ENCODE assay signal across 9 mouse cellular contexts in genomic region chr6:116671031-116671430, GRCm38 (mm10). TPM values are rescaled to one million over a fixed set of nuclear protein-coding genes. Genes with fewer than 3 reads are reported as not detected.
DNase-seq lines count a peak whose midpoint lies in the region; ATAC-seq lines count a peak whose summit lies in the region.
"Had no signal": no experiment of that assay in that cellular context is flagged by ENCODE, and none has a peak within 500 bp of the region (broad histone marks: within the 10 kb centered on the region; RNA-seq: fewer than 3 reads in every experiment).

No protein-coding gene starts in this region.

- H3K4me1 ChIP-seq in heart, embryonic 13.5 days, result peaks cover 46% of the 10 kb centered on the region
- peaks cover 43% of the 10 kb centered on the region for H3K4me1 ChIP-seq in midbrain, embryonic 15.5 days

- H3K4me2 ChIP-seq in heart, embryonic 13.5 days, result no peak overlapping the region
- H3K4me2 ChIP-seq in midbrain, embryonic 15.5 days, result no peak overlapping the region; the same call in 1 of the 2 replicates

- peak; percentile 21; the same call in 1 of the 2 replicates for ATAC-seq in heart, embryonic 13.5 days (ENCODE audit: extremely low read depth, insufficient number of reproducible peaks, low FRiP score, low TSS enrichment)
- ATAC-seq in midbrain, embryonic 15.5 days (replicated peaks), result no peak
- no peak for ATAC-seq in monocyte, adult 5-6 weeks (replicated peaks; ENCODE audit: insufficient number of reproducible peaks, low FRiP score, low TSS enrichment, poor library complexity, severe bottlenecking)

- DNase-seq in heart, adult 18-20 months, result no peak
- DNase-seq in WW6 (ENCODE audit: low read depth, low spot score), result peak; percentile 33
- DNase-seq in heart, postnatal 4 days, result peak; percentile 54
- DNase-seq in cerebellum, adult 9-11 months, result no peak
- DNase-seq in T-cell, adult 2 months (ENCODE audit: low spot score), result no peak

- H3K4me3 ChIP-seq in heart, embryonic 13.5 days, result no peak overlapping the region
- no peak overlapping the region for H3K4me3 ChIP-seq in midbrain, embryonic 15.5 days

- H3K9me3 ChIP-seq in heart, embryonic 13.5 days, result no peaks in the 10 kb centered on the region
- no peaks in the 10 kb centered on the region for H3K9me3 ChIP-seq in midbrain, embryonic 15.5 days

- H3K9ac ChIP-seq in heart, embryonic 13.5 days, result peak overlapping the region; percentile 47; the same call in 1 of the 2 replicates
- no peak overlapping the region for H3K9ac ChIP-seq in midbrain, embryonic 15.5 days

- peaks cover 22% of the 10 kb centered on the region; the same call in 1 of the 2 replicates for H3K27me3 ChIP-seq in heart, embryonic 13.5 days (replicated peaks)
- H3K27me3 ChIP-seq in midbrain, embryonic 15.5 days (replicated peaks), result no peaks in the 10 kb centered on the region

- H3K36me3 ChIP-seq in heart, embryonic 13.5 days, result no peaks in the 10 kb centered on the region
- H3K36me3 ChIP-seq in midbrain, embryonic 15.5 days (replicated peaks), result no peaks in the 10 kb centered on the region

- no peak overlapping the region for H3K27ac ChIP-seq in heart, embryonic 13.5 days (replicated peaks)
- H3K27ac ChIP-seq in midbrain, embryonic 15.5 days, result peak overlapping the region; percentile 3; the same call in 1 of the 2 replicates

- WGBS in heart, embryonic 13.5 days, result 11% methylated on average over 5 of the region's 5 CpGs
- WGBS in midbrain, embryonic 15.5 days, result 9% methylated on average over 5 of the region's 5 CpGs

RNA-seq across cellular contexts. Expression of gene Rassf4, which starts 2.7 kb away (rescaled TPM):
- 5.5 and 6.4 TPM in 2 replicates for polyA plus RNA-seq in heart, embryonic 13.5 days (2015; fragmentation: Nextera tagmentation; extraction: Ambion mirVana)
- total RNA-seq in heart, adult 18-20 months (2021), result 1 to 10 TPM; 4.3 to 6.1 TPM
- total RNA-seq in heart, postnatal 4 days (2021), result 1 to 10 TPM; 5.4 to 6.3 TPM
- 10.4 and 10.6 TPM in 2 replicates for polyA plus RNA-seq in midbrain, embryonic 15.5 days (2015; fragmentation: Nextera tagmentation; extraction: Ambion mirVana)
- 124 to 138 TPM (median 133 TPM) in 3 replicates for total RNA-seq in monocyte, adult 5-6 weeks (2017)

RNA-seq across cellular contexts. Expression of gene Depp1, which starts 20.6 kb away (rescaled TPM):
- 16.1 and 17.5 TPM in 2 replicates for polyA plus RNA-seq in heart, embryonic 13.5 days (2015; fragmentation: Nextera tagmentation; extraction: Ambion mirVana)
- 10 to 100 TPM; 84.2 to 90.4 TPM for total RNA-seq in heart, adult 18-20 months (2021)
- total RNA-seq in heart, postnatal 4 days (2021), result 10 to 100 TPM; 36.8 to 42.9 TPM
- 8.7 and 10.0 TPM in 2 replicates for polyA plus RNA-seq in midbrain, embryonic 15.5 days (2015; fragmentation: Nextera tagmentation; extraction: Ambion mirVana)
- 0.38 TPM in 1 of 3 replicates, not detected in the others for total RNA-seq in monocyte, adult 5-6 weeks (2017)
- total RNA-seq: neutrophil, adult 5-6 weeks had no signal

RNA-seq across cellular contexts. Expression of gene Zfp422, which starts 42.2 kb away (rescaled TPM):
- 82.4 and 83.3 TPM in 2 replicates for polyA plus RNA-seq in heart, embryonic 13.5 days (2015; fragmentation: Nextera tagmentation; extraction: Ambion mirVana)
- 10 to 100 TPM; 16.1 to 19.7 TPM for total RNA-seq in heart, adult 18-20 months (2021)
- total RNA-seq in heart, postnatal 4 days (2021), result 10 to 100 TPM; 36.7 to 43.5 TPM
- 148 and 151 TPM in 2 replicates for polyA plus RNA-seq in midbrain, embryonic 15.5 days (2015; fragmentation: Nextera tagmentation; extraction: Ambion mirVana)
- total RNA-seq in monocyte, adult 5-6 weeks (2017), result 10.3 to 14.1 TPM (median 11.5 TPM) in 3 replicates

RNA-seq across cellular contexts. Expression of gene Tmem72, which starts 45.7 kb away (rescaled TPM):
- 0.04 and 0.08 TPM in 2 replicates for polyA plus RNA-seq in heart, embryonic 13.5 days (2015; fragmentation: Nextera tagmentation; extraction: Ambion mirVana)
- total RNA-seq in heart, adult 18-20 months (2021), result under 1 TPM in 1 of 2 experiments, not detected in 1; 0.03 TPM
- under 1 TPM; 0.17 to 0.29 TPM for total RNA-seq in heart, postnatal 4 days (2021)
- 0.47 and 0.70 TPM in 2 replicates for polyA plus RNA-seq in midbrain, embryonic 15.5 days (2015; fragmentation: Nextera tagmentation; extraction: Ambion mirVana)
- total RNA-seq in monocyte, adult 5-6 weeks (2017), result 0.29 to 0.68 TPM (median 0.32 TPM) in 3 replicates

Comparison
In these comparisons a context has a peak if more than half of its experiments do, and no peak if none do; other contexts are left out.
1. DNase-seq: peak in WW6 (single experiment) and heart, postnatal 4 days (single experiment); none in heart, adult 18-20 months (0 of 2), cerebellum, adult 9-11 months (single experiment) and T-cell, adult 2 months (single experiment).
2. RNA of gene Rassf4, which starts 2.7 kb away (total RNA-seq): 124 to 138 TPM in monocyte, adult 5-6 weeks; 5.4 to 6.3 TPM in heart, postnatal 4 days and 4.3 to 6.1 TPM in heart, adult 18-20 months; every median in the first group is over 10 times any median in the second.
3. RNA of gene Depp1, which starts 20.6 kb away (total RNA-seq): 84.2 to 90.4 TPM in heart, adult 18-20 months and 36.8 to 42.9 TPM in heart, postnatal 4 days; 0.38 TPM in monocyte, adult 5-6 weeks; every median in the first group is over 10 times any median in the second.